Mouse (Mus musculus): ENCODE measurements around the gene Fam20a.

Fam20a gene

GRCm38 (mm10) chr11:109721781-109722446, at the start of gene Fam20a:
Gene Fam20a, minus strand, starts transcription at chr11:109722279.
- DNase-seq = peak; percentile 59 to 73

DNA sequence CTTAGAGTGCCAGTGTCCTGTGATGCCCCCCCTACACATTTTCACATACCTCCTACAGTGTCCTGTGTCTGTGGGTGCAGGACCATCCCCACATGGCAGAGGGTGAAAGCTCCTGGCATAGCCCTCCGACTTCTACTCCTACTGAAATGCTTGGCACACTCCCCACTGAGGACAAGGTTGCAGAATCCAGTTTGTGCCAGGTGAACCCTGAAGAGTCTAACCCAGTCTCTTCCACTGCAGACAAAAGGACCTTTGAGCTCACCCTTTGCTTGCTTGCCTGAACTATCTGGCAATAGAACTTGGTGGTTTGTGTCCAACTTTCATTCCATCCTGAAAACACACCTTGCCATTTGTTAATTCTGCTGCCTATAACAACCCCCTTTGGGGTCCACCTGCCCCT, 49.3 kb upstream of the Fam20a start:
- peak; percentile 60 to 77 for DNase-seq

GRCm38 (mm10) chr11:109770185-109770584, 48.1 kb upstream of the Fam20a start:
- no peak for DNase-seq

GRCm38 (mm10) chr11:109769091-109769490, 47.0 kb upstream of the Fam20a start:
- DNase-seq = no peak

DNA sequence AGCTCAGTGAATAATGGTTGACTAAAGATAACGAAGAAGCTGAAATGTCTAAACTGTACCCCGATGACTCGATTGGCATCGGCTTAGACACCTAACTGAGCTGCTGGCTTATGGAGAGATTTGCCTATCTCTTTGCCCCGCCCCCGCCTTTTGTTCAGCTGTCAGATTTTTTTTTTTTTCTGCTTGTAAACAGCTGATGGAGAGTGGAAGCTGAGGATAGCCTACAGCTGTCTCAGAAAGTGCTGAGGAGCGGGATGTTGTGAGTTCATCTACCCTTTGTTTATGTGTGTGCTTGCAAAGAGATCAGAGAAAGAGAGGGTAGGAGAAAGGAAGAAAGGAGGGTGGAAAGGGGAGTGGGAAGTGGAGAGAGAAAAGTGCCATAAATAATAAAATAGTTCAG, 38.0 kb upstream of the Fam20a start:
- no peak for DNase-seq

DNA sequence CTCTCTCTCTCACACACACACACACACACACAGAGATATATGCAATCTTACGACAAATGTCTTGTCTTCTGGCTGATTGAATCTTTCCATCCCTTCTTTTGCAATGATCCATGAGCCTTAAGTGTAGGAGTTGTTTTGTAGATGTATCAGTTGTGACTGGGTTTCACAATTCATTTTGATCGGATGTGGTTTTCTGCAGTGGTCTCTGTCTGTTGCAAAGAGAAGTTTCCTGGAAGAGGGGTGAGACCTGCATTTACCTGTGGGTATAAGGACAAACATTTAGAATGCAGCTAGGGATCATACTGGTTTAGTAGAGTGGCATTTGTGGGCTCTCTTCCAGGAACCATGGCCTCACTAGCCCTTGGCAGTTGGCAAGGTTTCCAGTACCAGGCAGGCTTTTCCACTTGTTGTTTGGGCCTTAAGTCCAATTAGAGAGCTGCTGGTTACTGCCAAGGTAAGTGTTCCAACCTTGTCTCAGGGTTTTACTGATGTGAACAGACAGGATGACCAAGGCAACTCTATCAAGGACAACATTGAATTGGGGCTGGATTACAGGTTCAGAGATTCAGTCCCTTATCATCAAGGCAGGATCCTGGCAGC, 36.6 kb upstream of the Fam20a start:
- DNase-seq = peak; percentile 39 to 63

- no peak for DNase-seq
These were observed 32.1 kb upstream of the Fam20a start for GRCm38 (mm10) chr11:109754105-109754602.

GRCm38 (mm10) chr11:109751636-109752603, 29.8 kb upstream of the Fam20a start:
- no peak for DNase-seq

DNA sequence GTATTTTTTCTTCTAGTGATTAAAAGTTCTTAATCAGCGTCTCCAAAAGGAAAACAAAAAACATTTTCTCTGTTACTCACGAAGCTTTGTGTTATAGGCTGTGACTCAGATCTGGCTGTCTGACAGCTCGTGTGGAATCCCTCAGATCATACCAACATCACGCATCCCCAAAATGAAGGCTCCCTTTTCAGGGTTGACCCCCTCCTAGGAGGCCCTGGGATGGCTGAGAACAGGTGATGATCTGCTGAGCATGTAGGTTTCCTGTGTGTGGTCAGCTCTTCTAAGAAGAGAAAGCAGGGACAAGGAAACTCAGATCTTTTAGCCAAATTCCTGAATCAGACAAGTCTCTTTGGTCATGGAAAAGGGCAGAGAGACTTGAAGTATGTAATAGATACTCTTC, 23.1 kb upstream of the Fam20a start:
- DNase-seq = no peak

DNA sequence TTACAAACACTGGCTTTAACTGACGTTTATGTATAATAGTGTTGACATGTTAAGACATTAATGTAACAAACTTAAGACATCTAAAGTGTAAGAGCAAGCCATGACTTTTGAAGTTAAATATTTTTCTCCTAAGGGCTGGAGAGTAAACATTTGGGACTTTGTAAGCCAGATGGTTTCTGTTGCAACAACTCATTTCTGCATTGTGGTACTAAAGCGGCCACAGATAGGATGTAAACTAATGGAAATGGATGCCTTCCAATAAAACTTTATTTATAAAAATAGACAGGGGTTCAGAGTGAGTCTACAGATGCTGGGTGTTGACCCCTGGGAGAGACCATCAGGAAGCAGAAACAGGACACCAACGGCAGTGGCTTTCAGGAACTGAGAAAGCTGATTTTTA, 15.9 kb upstream of the Fam20a start:
- no peak for DNase-seq

GRCm38 (mm10) chr11:109736406-109736805, 14.3 kb upstream of the Fam20a start:
- DNase-seq = no peak

GRCm38 (mm10) chr11:109734341-109734740, 12.3 kb upstream of the Fam20a start:
- DNase-seq = no peak

DNA sequence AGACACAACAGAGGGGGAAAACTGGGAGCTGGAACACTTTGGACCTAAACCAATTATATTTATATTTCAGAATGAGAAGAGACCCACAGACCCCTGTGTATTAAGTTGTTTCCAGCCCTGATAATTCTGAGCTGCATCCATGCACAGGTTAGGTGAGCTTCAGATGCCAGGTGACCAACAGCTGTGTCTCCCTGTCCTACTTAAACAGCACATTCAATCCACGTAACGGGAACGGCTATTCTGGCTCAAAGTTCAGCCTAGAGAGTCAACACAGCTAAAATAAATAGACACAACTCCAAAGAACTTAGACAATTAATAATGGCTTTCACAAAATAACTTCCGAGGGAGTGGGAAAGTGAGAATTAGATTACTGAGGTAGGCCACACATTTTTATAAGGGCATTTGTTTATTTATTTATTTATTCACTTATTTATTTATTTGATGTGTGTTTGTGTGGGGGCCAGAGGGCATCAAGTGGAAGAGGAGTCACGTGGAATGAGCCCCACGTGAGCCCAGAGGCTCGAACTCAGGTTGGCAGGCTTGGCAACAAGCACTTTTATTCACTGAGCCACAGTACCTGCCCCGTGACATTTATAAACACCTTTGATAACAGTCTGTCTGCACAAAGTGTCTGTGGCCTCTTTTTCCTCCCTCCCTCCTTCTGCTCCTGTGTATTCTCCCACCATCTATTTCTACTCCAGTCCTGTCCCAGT, 10.8 kb upstream of the Fam20a start:
- no peak for DNase-seq

GRCm38 (mm10) chr11:109728371-109728770, 6.3 kb upstream of the Fam20a start:
- no peak for DNase-seq

DNA sequence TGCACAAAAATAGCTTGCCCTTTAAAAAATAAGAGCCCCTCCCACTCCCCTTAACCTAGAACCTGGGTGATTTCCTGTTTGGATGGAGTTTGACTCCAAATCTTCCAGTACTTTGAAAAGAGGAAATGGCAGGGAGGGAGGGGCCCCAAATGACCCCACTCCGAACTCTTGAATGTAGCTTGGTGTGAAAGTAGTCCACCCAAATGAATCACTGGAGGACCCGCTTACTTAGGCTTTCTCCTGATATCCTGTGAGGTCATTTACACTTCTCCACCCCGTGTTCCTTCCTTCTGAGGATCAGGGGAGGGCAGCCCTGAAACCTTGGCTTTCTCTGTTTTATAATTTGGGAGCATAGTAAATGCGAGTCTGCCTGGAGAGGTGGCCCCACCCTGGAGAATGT, 632 bp upstream of the Fam20a start:
- DNase-seq = peak; percentile 52 to 63

- peak in 1 of 2 experiments; percentile 53 for DNase-seq
These were observed 729 bp downstream of the Fam20a start for GRCm38 (mm10) chr11:109721320-109721780.

GRCm38 (mm10) chr11:109720809-109721319, 1.2 kb downstream of the Fam20a start:
- peak in 1 of 2 experiments; percentile 28 for DNase-seq

DNA sequence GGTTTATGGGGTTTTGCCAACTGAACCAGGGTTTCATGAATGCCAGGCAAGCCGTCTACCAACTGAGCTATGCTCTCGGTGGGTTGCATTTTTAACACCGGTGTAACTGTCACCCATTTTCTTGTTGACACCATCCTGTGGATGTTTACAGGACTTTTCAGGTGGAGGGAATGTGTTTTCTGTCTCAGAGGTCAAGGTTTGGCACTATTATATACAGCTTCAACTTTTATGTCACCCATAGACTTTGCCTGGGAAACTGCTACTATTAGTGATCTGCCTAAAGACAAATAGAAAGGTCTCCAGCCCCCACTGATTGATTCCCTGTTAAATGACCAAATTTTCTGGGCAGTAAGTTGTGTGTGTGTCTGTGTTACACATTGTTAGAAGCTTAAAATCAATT, 2.7 kb downstream of the Fam20a start:
- no peak for DNase-seq

DNA sequence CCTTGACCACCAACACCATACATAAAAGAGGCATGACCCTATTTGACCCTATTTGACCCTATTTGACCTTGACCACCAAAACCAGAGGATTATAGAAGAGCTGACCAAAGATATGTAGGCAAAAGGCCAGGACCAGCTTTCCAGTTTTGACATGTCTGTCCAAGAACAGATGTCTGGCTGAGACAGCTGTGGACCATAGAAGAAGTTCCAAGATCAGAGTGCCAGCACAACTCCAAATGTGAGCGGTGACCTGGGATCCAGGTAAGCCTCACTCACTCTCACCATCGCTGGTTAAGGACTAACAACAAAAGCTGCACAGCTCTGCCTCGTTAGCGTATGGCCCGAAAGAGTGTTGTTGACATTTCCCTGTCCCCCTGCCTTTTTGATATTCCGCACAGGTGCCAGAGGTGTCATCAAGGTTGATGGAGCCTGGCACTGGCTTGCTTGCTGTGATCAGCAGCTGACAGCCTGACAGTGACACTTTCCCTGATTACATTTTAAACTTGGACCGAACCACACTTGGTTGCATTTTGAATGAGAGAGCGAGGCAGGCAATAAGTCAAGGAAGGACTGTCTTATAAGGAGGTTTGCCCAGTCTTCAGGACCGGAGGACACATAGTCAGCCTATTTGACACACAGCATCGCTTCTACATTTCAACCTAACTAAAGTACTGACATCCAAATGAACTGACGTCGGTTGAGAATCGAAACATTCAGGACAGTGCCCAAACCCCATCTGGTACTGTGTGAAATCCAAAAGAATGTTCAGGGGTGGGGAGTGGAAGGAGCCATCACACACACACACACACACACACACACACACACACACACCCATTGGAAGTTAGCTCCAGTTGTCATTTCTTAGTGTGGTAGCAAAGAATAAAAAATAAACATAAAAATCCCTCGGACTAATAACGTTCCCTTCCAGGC, 3.8 kb downstream of the Fam20a start:
- no peak for DNase-seq

DNA sequence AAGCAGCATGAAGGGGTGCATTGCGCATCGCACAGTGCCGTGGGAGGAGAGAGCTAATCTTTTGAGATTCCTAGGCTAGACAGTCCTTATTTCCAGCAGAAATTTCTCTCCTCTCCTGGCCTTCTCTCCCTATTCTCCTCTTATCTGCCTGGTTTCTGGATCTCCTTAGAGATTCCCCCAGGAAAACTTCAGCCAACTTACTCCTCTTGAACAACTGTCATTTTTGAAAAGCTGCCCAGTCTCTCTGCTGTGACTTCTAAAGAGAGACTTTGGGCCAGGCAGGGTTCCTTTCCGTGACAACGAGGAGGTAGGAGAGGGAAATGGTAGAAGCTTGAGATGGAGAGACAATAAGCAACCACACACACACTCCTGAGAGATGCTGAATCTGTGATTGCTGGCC, 4.6 kb downstream of the Fam20a start:
- DNase-seq = no peak

GRCm38 (mm10) chr11:109716981-109717380, 5.1 kb downstream of the Fam20a start:
- no peak for DNase-seq

All from kidney, adult 8-10 months (tissue).